Mouse (Mus musculus): Measurements from ENCODE around the gene Fstl4.

Gene Fstl4

GRCm38 (mm10) chr11:53024403-53024802, 260.0 kb downstream of the Fstl4 start:
- no peak for DNase-seq (ENCODE audit: low read depth)

- no peak for DNase-seq (ENCODE audit: low read depth)
Observed at GRCm38 (mm10) chr11:53025686-53026085, 261.3 kb downstream of the Fstl4 start.

- no peak for DNase-seq (ENCODE audit: low read depth)
Observed at GRCm38 (mm10) chr11:53028421-53029168, 264.2 kb downstream of the Fstl4 start.

GRCm38 (mm10) chr11:53031777-53032176, 267.3 kb downstream of the Fstl4 start:
- DNase-seq (ENCODE audit: low read depth), result no peak

GRCm38 (mm10) chr11:53032336-53032735, 267.9 kb downstream of the Fstl4 start:
- DNase-seq (ENCODE audit: low read depth), result peak; percentile 43

GRCm38 (mm10) chr11:53035414-53035813, 271.0 kb downstream of the Fstl4 start:
- DNase-seq (ENCODE audit: low read depth), result no peak

- no peak for DNase-seq (ENCODE audit: low read depth)
Observed at GRCm38 (mm10) chr11:53046850-53047249, 282.4 kb downstream of the Fstl4 start.

- no peak for DNase-seq (ENCODE audit: low read depth)
Observed at GRCm38 (mm10) chr11:53054151-53054550, 289.7 kb downstream of the Fstl4 start.

- no peak for DNase-seq (ENCODE audit: low read depth)
Observed at GRCm38 (mm10) chr11:53055896-53056295, 291.5 kb downstream of the Fstl4 start.

- DNase-seq (ENCODE audit: low read depth), result no peak
Observed at GRCm38 (mm10) chr11:53056781-53057180, 292.3 kb downstream of the Fstl4 start.

- DNase-seq (ENCODE audit: low read depth), result no peak
Observed at GRCm38 (mm10) chr11:53057821-53058553, 293.6 kb downstream of the Fstl4 start.

- no peak for DNase-seq (ENCODE audit: low read depth)
Observed at GRCm38 (mm10) chr11:53058557-53058956, 294.1 kb downstream of the Fstl4 start.

- DNase-seq (ENCODE audit: low read depth), result no peak
Observed at GRCm38 (mm10) chr11:53067699-53068478, 303.5 kb downstream of the Fstl4 start.

GRCm38 (mm10) chr11:53068479-53069065, 304.1 kb downstream of the Fstl4 start:
- DNase-seq (ENCODE audit: low read depth), result no peak

GRCm38 (mm10) chr11:53069751-53070150, 305.3 kb downstream of the Fstl4 start:
- no peak for DNase-seq (ENCODE audit: low read depth)

- DNase-seq (ENCODE audit: low read depth), result no peak
Observed at GRCm38 (mm10) chr11:53071602-53072001, 307.2 kb downstream of the Fstl4 start.

- no peak for DNase-seq (ENCODE audit: low read depth)
Observed at GRCm38 (mm10) chr11:53077641-53078040, 313.2 kb downstream of the Fstl4 start.

GRCm38 (mm10) chr11:53078419-53079334, 314.2 kb downstream of the Fstl4 start:
- DNase-seq (ENCODE audit: low read depth), result no peak

GRCm38 (mm10) chr11:53081310-53081709, 316.9 kb downstream of the Fstl4 start:
- no peak for DNase-seq (ENCODE audit: low read depth)

GRCm38 (mm10) chr11:53085367-53085766, 320.9 kb downstream of the Fstl4 start:
- DNase-seq (ENCODE audit: low read depth), result no peak

Data from fibroblast of lung, adult 2 months (primary cell).